13 mouse cellular contexts compared by ENCODE assay signal in genomic region chr4:141159093-141159492, GRCm38 (mm10). TPM values are rescaled to one million over a fixed set of nuclear protein-coding genes. Genes with fewer than 3 reads are reported as not detected.
DNase-seq lines count a peak whose midpoint lies in the region; ATAC-seq and TF ChIP-seq lines count a peak whose summit lies in the region.
"Had no signal": no experiment of that assay in that cellular context is flagged by ENCODE, and none has a peak within 500 bp of the region (broad histone marks: within the 10 kb centered on the region; RNA-seq: fewer than 3 reads in every experiment).

No protein-coding gene starts in this region.

- no peak overlapping the region for H3K27ac ChIP-seq in hindbrain, postnatal 0 days
- no peak overlapping the region for H3K27ac ChIP-seq in hindbrain, embryonic 12.5 days
- H3K27ac ChIP-seq in ES-E14 (ENCODE audit: insufficient read depth, low read depth, low read length, poor library complexity, severe bottlenecking): 0 out of 2 replicates have a peak overlapping the region, but pooled peaks have one; percentile 56
- H3K27ac ChIP-seq in embryonic facial prominence, embryonic 15.5 days (replicated peaks): peak overlapping the region; percentile 24; the same call in 1 of the 2 replicates
- peak overlapping the region; percentile 74 for H3K27ac ChIP-seq in liver, postnatal 0 days (ENCODE audit: low read depth)

- ATAC-seq in hindbrain, postnatal 0 days: no peak
- no peak for ATAC-seq in hindbrain, embryonic 12.5 days (ENCODE audit: low FRiP score)
- ATAC-seq in embryonic facial prominence, embryonic 15.5 days (ENCODE audit: insufficient number of reproducible peaks, low FRiP score, low TSS enrichment, low read depth): no peak
- ATAC-seq in liver, postnatal 0 days: no peak
- ATAC-seq: lung, postnatal 0 days had no signal

- in situ Hi-C loops in ES-E14 (cut with MboI; ENCODE audit: low sequenced_read_pairs in 2 of 2, unreplicated experiment in 2 of 2): no loop called here

- DNase-seq in hindbrain, postnatal 0 days (ENCODE audit: low spot score): no peak
- DNase-seq in ES-E14 (ENCODE audit: low read depth, low spot score): no peak
- no peak for DNase-seq in liver, postnatal 0 days
- DNase-seq in gastrocnemius, adult 18-20 months (ENCODE audit: low spot score): no peak
- DNase-seq in adrenal gland, adult 18-20 months (ENCODE audit: low spot score in 2 of 2): no peak
- DNase-seq in right cerebral cortex, postnatal 14 days: no peak
- DNase-seq: adrenal gland, postnatal 25 days; cerebellum, adult 18-20 months; right cerebral cortex, adult 18-20 months; thymus, postnatal 25 days had no signal

- no peak for TF ChIP-seq EP300 in liver, postnatal 0 days (IDR thresholded peaks at IDR 0.05; ENCODE audit: low read depth)

- H3K4me3 ChIP-seq in hindbrain, postnatal 0 days (ENCODE audit: low read length): no peak overlapping the region
- H3K4me3 ChIP-seq in hindbrain, embryonic 12.5 days: no peak overlapping the region
- no peak overlapping the region for H3K4me3 ChIP-seq in ES-E14 (ENCODE audit: insufficient read depth in 1 of 2, low read depth in 1 of 2, low read length in 2 of 2, poor library complexity in 1 of 2, severe bottlenecking in 1 of 2)
- no peak overlapping the region for H3K4me3 ChIP-seq in embryonic facial prominence, embryonic 15.5 days (replicated peaks)
- H3K4me3 ChIP-seq in liver, postnatal 0 days (ENCODE audit: low read depth, low read length): no peak overlapping the region

- H3K9ac ChIP-seq in hindbrain, postnatal 0 days (replicated peaks; ENCODE audit: low read length): no peak overlapping the region
- H3K9ac ChIP-seq in hindbrain, embryonic 12.5 days: no peak overlapping the region
- no peak overlapping the region for H3K9ac ChIP-seq in ES-E14 (ENCODE audit: insufficient read depth, low read depth, low read length, poor library complexity, severe bottlenecking)
- H3K9ac ChIP-seq in embryonic facial prominence, embryonic 15.5 days: no peak overlapping the region
- peak overlapping the region; percentile 1 for H3K9ac ChIP-seq in liver, postnatal 0 days (replicated peaks)

- no peaks in the 10 kb centered on the region for H3K27me3 ChIP-seq in hindbrain, postnatal 0 days (ENCODE audit: insufficient read depth, low read length)
- no peaks in the 10 kb centered on the region for H3K27me3 ChIP-seq in hindbrain, embryonic 12.5 days
- H3K27me3 ChIP-seq in embryonic facial prominence, embryonic 15.5 days: no peaks in the 10 kb centered on the region
- H3K27me3 ChIP-seq in liver, postnatal 0 days (ENCODE audit: insufficient read depth, low read length): no peaks in the 10 kb centered on the region

- no peaks in the 10 kb centered on the region for H3K36me3 ChIP-seq in hindbrain, postnatal 0 days (ENCODE audit: insufficient read depth, low read length)
- H3K36me3 ChIP-seq in hindbrain, embryonic 12.5 days: no peaks in the 10 kb centered on the region
- peaks cover 2% of the 10 kb centered on the region; the same call in 1 of the 2 replicates for H3K36me3 ChIP-seq in ES-E14 (ENCODE audit: control insufficient read depth, insufficient read depth, low read length, poor library complexity, severe bottlenecking)
- H3K36me3 ChIP-seq in embryonic facial prominence, embryonic 15.5 days: no peaks in the 10 kb centered on the region
- H3K36me3 ChIP-seq in liver, postnatal 0 days (replicated peaks; ENCODE audit: insufficient read depth, low read length): peaks cover 5% of the 10 kb centered on the region; the same call in 1 of the 2 replicates

- WGBS in hindbrain, postnatal 0 days: 56% methylated on average over 11 of the region's 11 CpGs
- WGBS in hindbrain, embryonic 12.5 days: 57% methylated on average over 11 of the region's 11 CpGs
- WGBS in embryonic facial prominence, embryonic 15.5 days: 42% methylated on average over 11 of the region's 11 CpGs
- WGBS in liver, postnatal 0 days (ENCODE audit: insufficient replicate concordance): 20% methylated on average over 11 of the region's 11 CpGs

- no peak overlapping the region for H3K4me2 ChIP-seq in hindbrain, postnatal 0 days (ENCODE audit: low read depth, low read length)
- H3K4me2 ChIP-seq in hindbrain, embryonic 12.5 days (replicated peaks): no peak overlapping the region
- H3K4me2 ChIP-seq in embryonic facial prominence, embryonic 15.5 days (replicated peaks): no peak overlapping the region
- H3K4me2 ChIP-seq in liver, postnatal 0 days (ENCODE audit: low read depth, low read length): peak overlapping the region; percentile 54

- 0 out of 2 replicates have a peak, but pooled peaks have one; percentile 6 for TF ChIP-seq CTCF in hindbrain, postnatal 0 days (IDR thresholded peaks at IDR 0.05; ENCODE audit: low read depth)
- TF ChIP-seq CTCF in liver, postnatal 0 days (IDR thresholded peaks at IDR 0.05; ENCODE audit: low read depth): peak; percentile 51

- H3K9me3 ChIP-seq in hindbrain, postnatal 0 days (ENCODE audit: low read length): no peaks in the 10 kb centered on the region
- 0 out of 2 replicates have a peak, but pooled peaks cover 3% of the 10 kb centered on the region for H3K9me3 ChIP-seq in hindbrain, embryonic 12.5 days (replicated peaks)
- H3K9me3 ChIP-seq in ES-E14 (ENCODE audit: control insufficient read depth, insufficient read depth, low read depth, low read length): no peaks in the 10 kb centered on the region
- H3K9me3 ChIP-seq in embryonic facial prominence, embryonic 15.5 days (replicated peaks): no peaks in the 10 kb centered on the region
- H3K9me3 ChIP-seq in liver, postnatal 0 days (ENCODE audit: low read length): no peaks in the 10 kb centered on the region

- no peaks in the 10 kb centered on the region for H3K4me1 ChIP-seq in hindbrain, postnatal 0 days (ENCODE audit: insufficient read depth, low read length)
- H3K4me1 ChIP-seq in hindbrain, embryonic 12.5 days: peaks cover 17% of the 10 kb centered on the region
- peaks cover 15 to 34% of the 10 kb centered on the region in 2 experiments for H3K4me1 ChIP-seq in ES-E14 (ENCODE audit: control insufficient read depth in 2 of 2, insufficient read depth in 2 of 2, low read length in 2 of 2, poor library complexity in 1 of 2)
- peaks cover 13% of the 10 kb centered on the region for H3K4me1 ChIP-seq in embryonic facial prominence, embryonic 15.5 days
- H3K4me1 ChIP-seq in liver, postnatal 0 days (ENCODE audit: insufficient read depth): peaks cover 74% of the 10 kb centered on the region

TF ChIP-seq in ES-E14, 5 proteins besides CTCF, POLR2A, EP300 and RAD21:
- TF ChIP-seq MAFK (IDR thresholded peaks at IDR 0.05; ENCODE audit: insufficient read depth, low read depth, low read length): no peak

RNA-seq across cellular contexts. Expression of gene Fbxo42, which starts 11.4 kb away (rescaled TPM):
- total RNA-seq in hindbrain, postnatal 0 days (2014; rRNA removed): 20.8 and 22.5 TPM in 2 replicates
- polyA plus RNA-seq in hindbrain, postnatal 0 days (2015; fragmentation: Nextera tagmentation; extraction: Ambion mirVana): 15.5 and 17.5 TPM in 2 replicates
- polyA plus RNA-seq in hindbrain, embryonic 12.5 days (2016; fragmentation: Nextera tagmentation; extraction: Ambion mirVana): 28.3 and 28.6 TPM in 2 replicates
- total RNA-seq in ES-E14 (2012; rRNA removed): 14.0 and 14.5 TPM in 2 replicates
- 23.7 and 25.8 TPM in 2 replicates for polyA plus RNA-seq in embryonic facial prominence, embryonic 15.5 days (2015; fragmentation: Nextera tagmentation; extraction: Ambion mirVana)
- 11.2 and 11.7 TPM in 2 replicates for polyA plus RNA-seq in liver, postnatal 0 days (2015; fragmentation: Nextera tagmentation; extraction: Ambion mirVana)
- total RNA-seq in gastrocnemius, adult 18-20 months (2021): 10 to 100 TPM; 10.8 to 11.2 TPM
- 10 to 100 TPM; 21.1 to 23.1 TPM for total RNA-seq in adrenal gland, adult 18-20 months (2021)

RNA-seq across cellular contexts. Expression of gene Szrd1, which starts 19.5 kb away (rescaled TPM):
- 58.7 and 68.8 TPM in 2 replicates for total RNA-seq in hindbrain, postnatal 0 days (2014; rRNA removed)
- polyA plus RNA-seq in hindbrain, postnatal 0 days (2015; fragmentation: Nextera tagmentation; extraction: Ambion mirVana): 16.5 and 17.0 TPM in 2 replicates
- polyA plus RNA-seq in hindbrain, embryonic 12.5 days (2016; fragmentation: Nextera tagmentation; extraction: Ambion mirVana): 30.7 and 32.4 TPM in 2 replicates
- total RNA-seq in ES-E14 (2012; rRNA removed): 46.2 and 64.6 TPM in 2 replicates
- 43.9 and 45.1 TPM in 2 replicates for polyA plus RNA-seq in embryonic facial prominence, embryonic 15.5 days (2015; fragmentation: Nextera tagmentation; extraction: Ambion mirVana)
- 16.8 and 17.7 TPM in 2 replicates for polyA plus RNA-seq in liver, postnatal 0 days (2015; fragmentation: Nextera tagmentation; extraction: Ambion mirVana)
- 100 to 1,000 TPM; 160 to 163 TPM for total RNA-seq in gastrocnemius, adult 18-20 months (2021)
- 100 to 1,000 TPM; 109 to 127 TPM for total RNA-seq in adrenal gland, adult 18-20 months (2021)

RNA-seq across cellular contexts. Expression of gene Rsg1, which starts 54.7 kb away (rescaled TPM):
- total RNA-seq in hindbrain, postnatal 0 days (2014; rRNA removed): 2.4 and 8.7 TPM in 2 replicates
- 3.9 and 4.3 TPM in 2 replicates for polyA plus RNA-seq in hindbrain, postnatal 0 days (2015; fragmentation: Nextera tagmentation; extraction: Ambion mirVana)
- 5.8 and 5.9 TPM in 2 replicates for polyA plus RNA-seq in hindbrain, embryonic 12.5 days (2016; fragmentation: Nextera tagmentation; extraction: Ambion mirVana)
- total RNA-seq in ES-E14 (2012; rRNA removed): 2.9 and 4.7 TPM in 2 replicates
- polyA plus RNA-seq in embryonic facial prominence, embryonic 15.5 days (2015; fragmentation: Nextera tagmentation; extraction: Ambion mirVana): 6.8 and 8.1 TPM in 2 replicates
- 0.43 and 0.79 TPM in 2 replicates for polyA plus RNA-seq in liver, postnatal 0 days (2015; fragmentation: Nextera tagmentation; extraction: Ambion mirVana)
- total RNA-seq in gastrocnemius, adult 18-20 months (2021): under 1 TPM in 1 of 2 experiments, not detected in 1; 0.31 TPM
- 1 to 10 TPM in 1 of 2 experiments, under 1 TPM in 1; 0.93 to 1.4 TPM for total RNA-seq in adrenal gland, adult 18-20 months (2021)

Comparison
In these comparisons a context has a peak if more than half of its experiments do, and no peak if none do; other contexts are left out.
1. H3K27ac ChIP-seq: peak in ES-E14 (single experiment), embryonic facial prominence, embryonic 15.5 days (single experiment) and liver, postnatal 0 days (single experiment); none in hindbrain, postnatal 0 days (single experiment) and hindbrain, embryonic 12.5 days (single experiment).